Mouse (Mus musculus) gastrocnemius, adult 2 months (tissue): ENCODE measurements around the gene Kcnj14. TPM values are rescaled to one million over a fixed set of nuclear protein-coding genes. Genes with fewer than 3 reads are reported as not detected.

Experiments
- DNase-seq: peaks from one replicate; pipeline ENCODE4 v3.0.0; 2022
- H3K27ac ChIP-seq: fragments of 200-600 bp; 2 replicates; pipeline ENCODE4 v1.8.1; 2022; ENCODE audit warnings: mild to moderate bottlenecking
- H3K4me3 ChIP-seq: fragments of 200-600 bp; 2 replicates; pipeline ENCODE4 v1.8.1; 2022; ENCODE audit warnings: mild to moderate bottlenecking, moderate library complexity
- CTCF ChIP-seq: fragments of 200-600 bp; IDR thresholded peaks from 2 replicates; pipeline ENCODE4 v1.8.1; 2022; ENCODE audit warnings: antibody characterized with exemption, mild to moderate bottlenecking, moderate library complexity
- intact Hi-C: fragments of 180-260 bp; cut with DNase I; formaldehyde crosslinking; loops from one replicate; pipeline ENCODE4 v1.15.1; 2025
- total RNA-seq, 2 experiments: library from RNA; stranded (reverse); gene quantifications; 2 replicates each; pipeline ENCODE4 v1.2.3; 2021

Kcnj14 gene
- total RNA-seq, 2 experiments from 2014 or later = 0.20 TPM; not detected in 1

- intact Hi-C loops = no loop called here
- no peak for TF ChIP-seq CTCF
- Histone ChIP-seq H3K27ac (no peak overlapping the region), H3K4me3 (no peak overlapping the region)
- DNase-seq = no peak
Observed at GRCm38 (mm10) chr7:45766764-45767163, 57.8 kb downstream of the Kcnj14 start.

Other genes starting within 250 kb of the Kcnj14 start
- not detected for gene Fgf21, start 209.3 kb downstream of the Kcnj14 start, total RNA-seq
- gene Fut1, start 207.5 kb downstream of the Kcnj14 start, total RNA-seq = not detected
- under 1 TPM in 1 of 2 experiments, not detected in 1; 0.20 TPM for gene Izumo1, start 203.0 kb downstream of the Kcnj14 start, total RNA-seq
- 1 to 10 TPM; 5.7 to 8.0 TPM for gene Rasip1, start 197.3 kb downstream of the Kcnj14 start, total RNA-seq
- gene Mamstr, start 184.8 kb downstream of the Kcnj14 start, total RNA-seq = 10 to 100 TPM; 18.7 to 44.9 TPM
- under 1 TPM; 0.14 to 0.28 TPM for gene Fut2, start 158.4 kb downstream of the Kcnj14 start, total RNA-seq
- gene Ntn5, start 140.8 kb downstream of the Kcnj14 start, total RNA-seq = under 1 TPM; 0.20 to 0.50 TPM
- under 1 TPM in 1 of 2 experiments, not detected in 1; 0.25 TPM for gene Sec1, start 130.4 kb downstream of the Kcnj14 start, total RNA-seq
- gene Car11, start 124.9 kb downstream of the Kcnj14 start, total RNA-seq = 10 to 100 TPM in 1 of 2 experiments, 1 to 10 TPM in 1; 7.7 to 16.4 TPM
- gene Dbp, start 119.7 kb downstream of the Kcnj14 start, total RNA-seq = 100 to 1,000 TPM in 1 of 2 experiments, 1 to 10 TPM in 1; 8.8 to 105 TPM
- gene Rpl18, start 109.3 kb downstream of the Kcnj14 start, total RNA-seq = 100 to 1,000 TPM; 451 to 508 TPM
- gene Sphk2, start 106.8 kb downstream of the Kcnj14 start, total RNA-seq = 10 to 100 TPM; 14.4 to 15.8 TPM
- gene Fam83e, start 103.6 kb downstream of the Kcnj14 start, total RNA-seq = under 1 TPM; 0.08 to 0.31 TPM
- not detected for gene Spaca4, start 99.0 kb downstream of the Kcnj14 start, total RNA-seq
- gene Lmtk3, start 41.0 kb downstream of the Kcnj14 start, total RNA-seq = under 1 TPM in 1 of 2 experiments, not detected in 1; 0.06 TPM
- not detected for gene Sult2b1, start 40.1 kb downstream of the Kcnj14 start, total RNA-seq
- gene Cyth2, start 10.2 kb downstream of the Kcnj14 start, total RNA-seq = 10 to 100 TPM; 29.6 to 33.2 TPM
- 10 to 100 TPM; 14.6 to 16.0 TPM for gene Grwd1, start 6.2 kb upstream of the Kcnj14 start, total RNA-seq
- gene Kdelr1, start 48.0 kb upstream of the Kcnj14 start, total RNA-seq = 10 to 100 TPM; 63.2 to 65.6 TPM
- gene Grin2d, start 53.6 kb upstream of the Kcnj14 start, total RNA-seq = under 1 TPM; 0.13 to 0.14 TPM
- gene Syngr4, start 71.9 kb upstream of the Kcnj14 start, total RNA-seq = not detected
- gene Tmem143, start 72.2 kb upstream of the Kcnj14 start, total RNA-seq = 10 to 100 TPM; 51.3 to 66.3 TPM
- gene Emp3, start 96.6 kb upstream of the Kcnj14 start, total RNA-seq = 10 to 100 TPM in 1 of 2 experiments, 1 to 10 TPM in 1; 7.7 to 18.2 TPM
- gene Ccdc114, start 99.3 kb upstream of the Kcnj14 start, total RNA-seq = under 1 TPM; 0.28 to 0.45 TPM
- under 1 TPM in 1 of 2 experiments, not detected in 1; 0.20 TPM for gene Abcc6, start 205.5 kb upstream of the Kcnj14 start, total RNA-seq
- gene Nomo1, start 208.9 kb upstream of the Kcnj14 start, total RNA-seq = 10 to 100 TPM; 74.9 to 78.9 TPM